Mouse (Mus musculus): ENCODE results near the gene Psme1. TPM values are rescaled to one million over a fixed set of nuclear protein-coding genes. Genes with fewer than 3 reads are reported as not detected.

Psme1 gene
- polyA plus RNA-seq, 1 experiment = 82.8 TPM

GRCm38 (mm10) chr14:55567496-55567895 is 10.4 kb upstream of the Psme1 start:
- DNase-seq (ENCODE audit: extremely low spot score in 1 of 2, low spot score in 1 of 2) = no peak

GRCm38 (mm10) chr14:55570588-55570987 is 7.3 kb upstream of the Psme1 start:
- DNase-seq (ENCODE audit: extremely low spot score in 1 of 2, low spot score in 1 of 2) = no peak

GRCm38 (mm10) chr14:55571760-55572159 is 6.2 kb upstream of the Psme1 start:
- no peak for DNase-seq (ENCODE audit: extremely low spot score in 1 of 2, low spot score in 1 of 2)

GRCm38 (mm10) chr14:55575302-55575701 is 2.6 kb upstream of the Psme1 start, which contains the start of gene Fitm1:
TSS of gene Fitm1 (plus strand) at chr14:55575617.
- DNase-seq (ENCODE audit: extremely low spot score in 1 of 2, low spot score in 1 of 2) = no peak

- no peak for DNase-seq (ENCODE audit: extremely low spot score in 1 of 2, low spot score in 1 of 2)
Measured at GRCm38 (mm10) chr14:55575711-55576110, 2.2 kb upstream of the Psme1 start.

- DNase-seq (ENCODE audit: extremely low spot score in 1 of 2, low spot score in 1 of 2) = peak in 1 of 2 experiments; percentile 37
Measured at GRCm38 (mm10) chr14:55576376-55576775, 1.5 kb upstream of the Psme1 start.

- DNase-seq (ENCODE audit: extremely low spot score in 1 of 2, low spot score in 1 of 2) = no peak
Measured at GRCm38 (mm10) chr14:55578668-55579269, 846 bp downstream of the Psme1 start.

GRCm38 (mm10) chr14:55579511-55580496 is 1.9 kb downstream of the Psme1 start:
- no peak for DNase-seq (ENCODE audit: extremely low spot score in 1 of 2, low spot score in 1 of 2)

- no peak for DNase-seq (ENCODE audit: extremely low spot score in 1 of 2, low spot score in 1 of 2)
Measured at GRCm38 (mm10) chr14:55580731-55581130, 2.8 kb downstream of the Psme1 start.

GRCm38 (mm10) chr14:55581981-55582681 is 4.2 kb downstream of the Psme1 start:
- DNase-seq (ENCODE audit: extremely low spot score in 1 of 2, low spot score in 1 of 2) = no peak

- DNase-seq (ENCODE audit: extremely low spot score in 1 of 2, low spot score in 1 of 2) = no peak
Measured at GRCm38 (mm10) chr14:55584303-55584701, 6.4 kb downstream of the Psme1 start.

GRCm38 (mm10) chr14:55584702-55585565 is 7.0 kb downstream of the Psme1 start, which contains the start of gene Emc9:
TSS of gene Emc9 (minus strand) at chr14:55585302.
- DNase-seq (ENCODE audit: extremely low spot score in 1 of 2, low spot score in 1 of 2) = peak in 1 of 2 experiments; percentile 71

GRCm38 (mm10) chr14:55585566-55585960 is 7.6 kb downstream of the Psme1 start:
- DNase-seq (ENCODE audit: extremely low spot score in 1 of 2, low spot score in 1 of 2) = no peak

- DNase-seq (ENCODE audit: extremely low spot score in 1 of 2, low spot score in 1 of 2) = no peak
Measured at GRCm38 (mm10) chr14:55586149-55586548, 8.2 kb downstream of the Psme1 start.

- DNase-seq (ENCODE audit: extremely low spot score in 1 of 2, low spot score in 1 of 2) = no peak
Measured at GRCm38 (mm10) chr14:55589271-55589670, 11.3 kb downstream of the Psme1 start.

GRCm38 (mm10) chr14:55589771-55590448 is 12.0 kb downstream of the Psme1 start:
- DNase-seq (ENCODE audit: extremely low spot score in 1 of 2, low spot score in 1 of 2) = no peak

GRCm38 (mm10) chr14:55590748-55591330 is 12.9 kb downstream of the Psme1 start, which contains the start of gene Psme2:
TSS of gene Psme2 (minus strand) at chr14:55591113.
- DNase-seq (ENCODE audit: extremely low spot score in 1 of 2, low spot score in 1 of 2) = peak; percentile 93 to 94

- peak; percentile 94 to 96 for DNase-seq (ENCODE audit: extremely low spot score in 1 of 2, low spot score in 1 of 2)
Measured at GRCm38 (mm10) chr14:55591331-55591891, 13.5 kb downstream of the Psme1 start, which contains the start of gene Rnf31. TSS of gene Rnf31 (plus strand) at chr14:55591708.

- DNase-seq (ENCODE audit: extremely low spot score in 1 of 2, low spot score in 1 of 2) = no peak
Measured at GRCm38 (mm10) chr14:55592226-55592625, 14.3 kb downstream of the Psme1 start.

Data from frontal cortex, adult 2 months (tissue).